Mouse (Mus musculus) kidney, adult 18-20 months (tissue): ENCODE measurements around the gene Zkscan7.
"Not testable (repeated sequence)": the region's sequence is repeated elsewhere in the genome, so short reads cannot be mapped to it uniquely, and the experiment has no call there.

ENCODE experiments used
- DNase-seq: peaks from one replicate; pipeline ENCODE4 v3.0.0; 2021

Zkscan7 gene

DNA sequence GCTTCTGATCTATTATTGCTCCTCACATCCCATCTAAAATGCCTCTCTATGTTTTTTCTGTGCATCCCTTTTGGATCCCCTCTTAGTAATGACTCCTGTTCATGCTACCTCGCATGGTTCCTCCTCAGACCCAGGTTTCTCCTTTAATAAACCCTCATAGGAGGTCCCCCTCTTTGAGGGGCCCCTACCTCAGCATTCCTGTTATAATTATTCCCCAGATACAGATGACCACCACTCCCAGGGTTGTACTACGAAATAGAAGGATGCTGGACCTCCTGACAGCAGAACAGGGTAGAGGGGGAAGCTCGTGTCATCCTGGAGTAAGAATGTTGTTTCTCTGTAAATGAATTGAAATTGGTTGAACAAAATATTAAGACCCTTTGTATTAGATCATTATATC is at the start of gene Zkscan7:
Gene Zkscan7 (plus strand): TSS at position 301 of the 400 bp plus-strand sequence.
- DNase-seq, result no peak

GRCm38 (mm10) chr9:122836126-122836525 is 49.4 kb upstream of the Zkscan7 start:
- no peak for DNase-seq

- DNase-seq, result peak; percentile 45
These were observed 48.7 kb upstream of the Zkscan7 start for GRCm38 (mm10) chr9:122836790-122837189.

GRCm38 (mm10) chr9:122837216-122837615 is 48.3 kb upstream of the Zkscan7 start:
- DNase-seq, result no peak

DNA sequence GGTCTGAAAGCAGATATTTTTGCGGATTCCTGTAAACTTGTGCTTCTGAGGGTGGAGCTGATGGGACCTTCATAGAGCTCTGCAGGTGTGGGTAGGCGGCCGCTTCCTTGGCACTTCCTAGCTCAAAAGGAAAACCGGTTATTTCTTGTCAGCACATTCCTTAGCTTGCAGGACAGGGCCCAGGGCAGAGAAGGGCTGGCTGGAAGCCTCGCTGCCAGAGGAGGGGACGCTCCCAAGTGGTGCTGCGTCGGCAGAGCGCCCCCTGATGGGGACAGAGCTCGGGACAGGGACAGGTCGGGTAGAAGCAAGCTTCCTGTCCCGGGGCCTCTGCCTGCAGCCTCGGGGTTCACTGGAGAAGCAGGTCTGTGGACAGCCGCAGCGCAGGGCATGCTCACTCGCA is 47.8 kb upstream of the Zkscan7 start:
- peak; percentile 70 for DNase-seq

DNA sequence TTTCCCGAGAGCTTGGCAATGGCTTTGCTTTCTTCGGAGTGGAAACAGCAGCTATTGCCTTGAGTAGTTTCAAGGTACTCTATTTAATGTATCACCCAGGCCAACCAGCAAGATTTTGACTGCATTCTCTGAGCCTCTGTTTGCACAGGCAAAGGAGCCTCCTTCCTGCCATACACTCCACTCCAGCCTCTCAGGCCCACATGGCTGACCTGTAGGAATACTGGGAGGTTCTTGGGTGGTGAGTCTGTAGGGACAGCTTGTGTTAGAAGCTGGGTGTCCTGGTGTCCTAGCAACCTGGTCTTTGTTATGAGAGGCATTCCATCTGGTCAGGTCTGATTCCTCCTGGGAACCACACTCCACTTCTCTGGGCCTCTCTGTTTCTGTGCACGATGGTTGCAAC is 41.7 kb upstream of the Zkscan7 start, which contains the start of gene Gm35549:
Gene Gm35549 (minus strand): TSS at position 276 of the 400 bp plus-strand sequence.
- no peak for DNase-seq

GRCm38 (mm10) chr9:122845621-122846020 is 39.9 kb upstream of the Zkscan7 start:
- DNase-seq, result no peak

DNA sequence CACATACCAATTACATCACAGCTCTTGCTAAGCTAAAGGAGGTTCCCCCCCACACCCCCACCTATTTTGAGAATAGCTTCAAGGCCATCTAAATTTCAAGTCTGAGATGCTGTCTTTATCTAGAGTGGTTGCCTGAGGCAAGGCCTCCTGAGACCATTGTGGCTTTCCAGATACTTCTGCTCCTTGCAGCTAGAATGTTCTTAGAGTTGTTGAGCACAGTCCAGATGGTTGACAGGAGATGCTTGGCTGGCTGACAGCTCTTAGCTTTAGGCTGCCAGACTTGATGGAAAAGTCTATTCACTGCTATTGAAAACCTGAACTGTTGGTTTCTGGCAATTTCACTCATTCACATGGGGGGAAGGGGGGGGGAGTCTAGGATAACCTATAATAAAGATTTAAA is 39.3 kb upstream of the Zkscan7 start:
- no peak for DNase-seq

DNA sequence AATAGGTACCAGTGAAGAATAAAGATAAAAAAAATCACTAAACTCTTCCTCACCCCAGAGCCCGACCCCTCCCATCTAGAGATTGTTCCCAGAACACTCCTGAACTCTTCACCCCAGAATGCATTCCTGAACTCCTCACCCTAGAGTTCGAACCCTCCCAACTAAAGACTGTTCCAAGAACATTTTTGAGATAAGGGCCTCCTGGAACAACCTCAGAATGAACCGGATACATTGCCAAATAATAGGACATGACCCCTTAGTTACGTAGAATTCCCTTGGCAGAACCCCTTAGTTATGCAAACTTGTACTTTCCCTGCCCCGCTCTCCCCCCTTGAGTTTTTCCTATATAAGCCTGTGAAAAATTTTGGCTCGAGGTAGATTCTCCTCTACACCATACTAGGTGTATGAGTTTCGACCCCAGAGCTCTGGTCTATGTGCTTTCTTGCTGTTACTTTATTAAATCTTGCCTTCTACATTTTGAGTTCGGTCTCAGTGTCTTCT is 37.6 kb upstream of the Zkscan7 start:
- not testable (repeated sequence) for DNase-seq

DNA sequence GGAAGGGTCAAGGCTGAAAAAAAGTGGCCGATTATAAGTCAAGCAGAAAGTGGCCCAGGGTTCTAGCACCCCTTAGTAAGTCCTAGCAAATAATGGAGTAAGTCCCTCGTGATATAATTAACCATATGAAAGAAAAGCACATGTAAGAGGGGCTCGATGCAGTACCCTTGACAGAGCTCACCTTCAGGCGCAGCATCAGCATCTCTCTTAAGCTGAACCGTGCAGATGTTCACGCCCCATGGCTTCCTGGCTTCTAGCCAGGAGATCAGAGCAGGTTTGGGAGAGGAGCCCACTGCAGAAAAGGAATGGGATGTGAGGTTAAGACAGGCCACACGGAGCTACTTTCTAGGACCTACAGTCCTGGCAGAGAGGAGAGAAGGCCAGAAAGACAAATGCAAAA is 31.0 kb upstream of the Zkscan7 start:
- DNase-seq, result no peak

- not testable (repeated sequence) for DNase-seq
These were observed 30.3 kb upstream of the Zkscan7 start for GRCm38 (mm10) chr9:122855141-122855540.

GRCm38 (mm10) chr9:122855617-122856016 is 29.9 kb upstream of the Zkscan7 start:
- DNase-seq, result no peak

- no peak for DNase-seq
These were observed 28.8 kb upstream of the Zkscan7 start for GRCm38 (mm10) chr9:122856716-122857115.

DNA sequence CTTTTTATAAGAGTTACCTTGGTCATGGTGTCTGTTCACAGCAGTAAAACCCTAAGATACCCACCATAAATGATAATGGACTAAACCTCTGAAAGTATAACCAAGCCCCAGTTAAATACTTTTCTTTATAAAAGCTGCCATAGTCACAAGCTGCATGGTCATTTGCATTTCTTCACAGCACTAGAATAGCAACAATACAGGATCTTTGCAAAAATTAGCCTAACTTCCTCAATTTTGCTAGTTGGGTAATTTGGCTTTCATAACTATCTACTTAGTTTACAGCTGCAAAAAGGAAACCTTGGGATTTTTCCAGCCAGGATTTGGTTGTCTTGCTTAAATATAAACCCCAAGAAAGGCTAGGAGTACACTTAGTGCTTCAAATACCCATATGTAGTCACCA is 24.7 kb upstream of the Zkscan7 start:
- DNase-seq, result no peak

DNA sequence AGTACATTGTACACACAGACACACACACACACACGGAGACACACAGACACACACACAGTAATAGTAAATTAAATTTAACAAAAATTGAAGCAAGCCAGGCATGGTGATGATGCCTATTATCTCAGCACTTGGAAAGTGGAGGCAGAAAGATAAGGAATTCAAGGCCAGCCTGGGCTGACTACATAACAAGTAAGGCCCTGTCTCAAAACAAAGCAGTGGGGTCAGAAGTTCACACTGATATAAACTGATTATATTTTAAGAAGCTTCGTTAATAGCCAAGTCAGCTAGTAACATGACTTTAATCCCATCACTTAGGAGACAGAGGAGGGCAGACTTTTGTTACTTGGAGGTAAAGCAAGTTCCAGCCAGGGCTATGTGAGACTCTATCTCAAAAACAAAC is 21.8 kb upstream of the Zkscan7 start:
- no peak for DNase-seq

DNA sequence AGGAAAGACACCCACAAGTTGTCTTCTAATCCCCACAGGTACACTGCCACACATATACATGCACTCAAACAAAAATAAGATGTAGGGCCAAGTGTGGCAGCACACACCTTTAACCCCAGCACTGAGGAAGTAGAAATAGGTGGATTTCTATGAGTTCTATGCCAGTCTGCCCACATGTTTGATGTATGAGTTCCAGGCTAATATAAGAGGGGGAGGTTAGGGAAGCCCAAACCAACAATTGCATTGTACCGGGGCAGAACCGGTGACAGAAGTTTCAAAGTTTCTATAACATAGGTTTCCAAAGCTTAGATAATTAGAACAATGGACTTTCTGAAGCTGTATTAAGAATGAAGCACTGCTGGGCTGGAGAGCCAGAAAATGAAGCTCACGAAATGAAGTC is 20.6 kb upstream of the Zkscan7 start:
- DNase-seq, result no peak

- peak; percentile 87 for DNase-seq
These were observed 19.8 kb upstream of the Zkscan7 start, which contains the start of gene Zfp445 for GRCm38 (mm10) chr9:122865697-122866166. Gene Zfp445 (minus strand): TSS chr9:122866006.

GRCm38 (mm10) chr9:122866192-122866591 is 19.3 kb upstream of the Zkscan7 start:
- DNase-seq, result no peak

DNA sequence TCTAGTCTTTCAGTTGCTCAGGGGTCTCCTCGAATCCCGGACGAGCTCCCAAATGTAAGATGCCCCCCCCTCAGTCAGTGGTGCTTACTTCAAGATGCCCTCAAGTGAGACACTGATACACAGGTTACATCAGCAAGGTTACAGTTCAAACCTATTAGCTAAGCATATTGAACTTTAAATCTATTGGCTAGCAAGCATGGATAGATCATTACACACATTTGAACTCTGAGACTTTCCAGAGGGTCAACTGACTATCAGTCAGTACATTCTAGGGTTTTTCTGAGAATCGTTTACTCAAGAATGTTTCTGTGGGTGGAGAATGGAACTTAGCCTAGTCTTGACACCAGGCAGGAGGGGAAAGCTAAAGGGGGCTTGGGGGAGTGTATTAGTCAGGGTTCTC is 12.9 kb upstream of the Zkscan7 start:
- no peak for DNase-seq

DNA sequence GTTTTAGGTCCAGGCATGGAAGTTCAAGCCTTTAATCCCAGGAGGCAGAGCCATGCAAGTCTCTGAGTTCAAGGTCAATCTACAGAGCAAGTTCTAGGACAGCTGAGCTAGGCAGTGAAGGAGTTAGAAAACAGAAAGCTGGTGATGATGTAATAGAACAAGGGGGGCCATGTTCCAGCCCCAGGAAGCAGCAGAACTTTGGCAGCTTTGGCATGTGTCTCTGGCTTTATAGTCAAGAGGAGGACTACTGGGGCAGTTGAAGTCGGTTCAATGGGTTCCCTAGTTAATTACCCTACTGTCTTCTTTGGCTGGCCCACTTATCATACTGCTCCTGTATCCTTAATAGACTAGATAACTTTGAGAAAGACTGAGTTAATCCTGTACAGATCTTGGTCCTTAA is 10.8 kb upstream of the Zkscan7 start:
- DNase-seq, result no peak

DNA sequence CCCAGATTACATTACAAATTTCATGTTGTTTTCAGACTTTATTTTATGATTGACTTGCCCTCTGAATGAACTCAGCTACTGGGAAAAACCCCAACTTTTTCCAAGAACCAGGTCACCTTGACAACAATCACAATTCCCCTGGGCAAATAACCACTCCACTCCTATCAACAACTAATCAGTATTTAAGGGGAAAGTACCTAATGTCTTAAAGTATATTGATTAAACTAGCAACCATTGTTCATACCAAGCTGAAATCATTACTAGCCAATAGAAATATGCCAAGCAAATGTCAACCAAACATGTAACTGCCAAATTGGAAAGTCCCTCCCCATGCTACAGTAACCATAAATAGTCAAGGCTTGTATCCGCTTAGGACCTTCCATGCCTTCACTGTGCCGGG is 10.3 kb upstream of the Zkscan7 start:
- no peak for DNase-seq

DNA sequence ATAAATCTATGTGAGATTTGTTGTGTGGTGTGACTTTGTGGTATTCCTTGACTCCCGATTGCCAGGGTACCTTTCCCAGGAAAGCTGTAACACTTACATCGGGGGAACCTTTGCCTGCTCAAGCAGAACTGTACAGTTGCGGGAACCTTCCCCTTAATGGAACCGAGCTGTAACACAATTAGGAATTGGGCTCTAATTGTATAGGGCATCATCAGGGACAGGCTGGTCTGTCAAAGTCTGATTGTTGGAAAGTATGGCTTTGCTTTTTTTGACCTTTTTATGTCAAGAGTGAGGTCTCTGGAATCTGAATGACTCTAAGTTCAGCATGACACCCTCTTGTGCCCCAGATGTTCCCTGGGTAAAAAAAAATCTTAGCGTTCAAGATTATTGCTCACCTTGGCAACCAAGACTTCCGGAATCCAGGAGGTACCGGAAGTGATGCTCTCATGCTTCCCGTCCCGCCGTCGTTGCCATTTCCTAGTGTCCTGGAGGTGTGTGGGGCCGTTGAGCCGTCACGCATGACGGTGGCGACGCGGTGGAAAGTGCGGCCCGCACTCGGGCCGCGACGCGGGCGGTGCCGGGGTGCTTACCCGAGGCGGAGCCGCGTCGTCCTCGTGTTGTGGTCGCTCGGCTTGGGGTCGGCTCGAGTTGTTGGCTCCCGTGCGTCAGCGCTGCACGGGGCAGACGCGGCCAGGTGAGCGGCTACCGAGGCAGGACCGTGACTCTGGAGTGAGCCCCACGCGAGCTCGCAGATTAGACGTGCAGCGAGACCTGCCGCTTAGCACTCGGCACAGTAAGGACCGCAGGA is 1.1 kb downstream of the Zkscan7 start:
- peak; percentile 76 for DNase-seq

- DNase-seq, result no peak
These were observed 15.6 kb downstream of the Zkscan7 start for GRCm38 (mm10) chr9:122901047-122901446.

GRCm38 (mm10) chr9:122902717-122903535 is 17.4 kb downstream of the Zkscan7 start:
- DNase-seq, result peak; percentile 42
